Mouse (Mus musculus) forebrain, embryonic 16.5 days (tissue): ENCODE measurements around the gene Tmem41b. TPM values are rescaled to one million over a fixed set of nuclear protein-coding genes. Genes with fewer than 3 reads are reported as not detected.
"Not testable (repeated sequence)": the region's sequence is repeated elsewhere in the genome, so short reads cannot be mapped to it uniquely, and the experiment has no call there.

ENCODE experiments used
- ATAC-seq: fragments of 200-750 bp; cut with Nextera tagmentation; 2 replicates; pipeline ENCODE4 v1.8.0; 2017; ENCODE audit warnings: mild to moderate bottlenecking, moderate library complexity
- H3K27ac ChIP-seq: fragments of 300-500 bp; sonication (generic); 2 replicates; pipeline ENCODE4 v1.5.1; 2014; ENCODE audit warnings: low read length, control low read depth
- H3K27me3 ChIP-seq: fragments of 300-500 bp; sonication (generic); replicated peaks from 2 replicates; pipeline ENCODE4 v1.6.1; 2014; ENCODE audit warnings: low read length; ENCODE audit not compliant: control insufficient read depth, insufficient read depth
- H3K36me3 ChIP-seq: fragments of 300-500 bp; sonication (generic); 2 replicates; pipeline ENCODE4 v1.6.1; 2014; ENCODE audit not compliant: control insufficient read depth, insufficient read depth
- H3K4me1 ChIP-seq: fragments of 300-500 bp; sonication (generic); replicated peaks from 2 replicates; pipeline ENCODE4 v1.6.1; 2014; ENCODE audit warnings: low read length; ENCODE audit not compliant: control insufficient read depth, insufficient read depth
- H3K4me2 ChIP-seq: fragments of 300-500 bp; sonication (generic); 2 replicates; pipeline ENCODE4 v1.6.1; 2014; ENCODE audit warnings: mild to moderate bottlenecking, low read length, control low read depth
- H3K4me3 ChIP-seq: fragments of 300-500 bp; sonication (generic); replicated peaks from 2 replicates; pipeline ENCODE4 v1.5.1; 2014; ENCODE audit warnings: mild to moderate bottlenecking, low read length, control low read depth
- H3K9ac ChIP-seq: fragments of 300-500 bp; sonication (generic); replicated peaks from 2 replicates; pipeline ENCODE4 v1.6.1; 2014; ENCODE audit warnings: low read depth, low read length, control low read depth
- H3K9me3 ChIP-seq: fragments of 300-500 bp; sonication (generic); 2 replicates; pipeline ENCODE4 v1.6.1; 2016; ENCODE audit warnings: low read length; ENCODE audit not compliant: control insufficient read depth
- WGBS: fragments of 180-500 bp; shearing (Covaris S2); extraction: QIAGEN DNeasy Blood & Tissue Kit; methylation state at CpG from one replicate; pipeline ENCODE4 v1.1.7; 2014; 5-methylcytosine and 5-hydroxymethylcytosine counted together
- polyA plus RNA-seq: library from polyadenylated mRNA; unstranded; fragments of >200 nt; fragmentation: Nextera tagmentation; extraction: Ambion mirVana; gene quantifications from 2 replicates; pipeline ENCODE4 v1.2.1, GENCODE M21; 2015

Gene Tmem41b
- polyA plus RNA-seq, 1 experiment from 2014 or later, result 68.4 TPM

- under 1% methylated on average over 43 of the region's 43 CpGs for whole genome bisulfite sequencing
- H3K4me1 ChIP-seq, result peaks cover 14% of the 10 kb centered on the region
- H3K36me3 ChIP-seq, result peaks cover 5% of the 10 kb centered on the region; the same call in 1 of the 2 replicates
- no peaks in the 10 kb centered on the region for H3K9me3 ChIP-seq
- H3K4me2 ChIP-seq, result peak overlapping the region; percentile 81
- H3K9ac ChIP-seq, result peak overlapping the region; percentile 65
- peak overlapping the region; percentile 73 for H3K4me3 ChIP-seq
- no peaks in the 10 kb centered on the region for H3K27me3 ChIP-seq
- peak overlapping the region; percentile 88 for H3K27ac ChIP-seq
- ATAC-seq, result peak; percentile 98
These were observed 528 bp downstream of the Tmem41b start for GRCm38 (mm10) chr7:109986133-109986669.

GRCm38 (mm10) chr7:109985661-109986132 is 1.0 kb downstream of the Tmem41b start:
- peak overlapping the region; percentile 65 for H3K9ac ChIP-seq
- H3K4me1 ChIP-seq, result peaks cover 14% of the 10 kb centered on the region
- peaks cover 5% of the 10 kb centered on the region; the same call in 1 of the 2 replicates for H3K36me3 ChIP-seq
- under 1% methylated on average over 27 of the region's 27 CpGs for WGBS
- no peaks in the 10 kb centered on the region for H3K27me3 ChIP-seq
- ATAC-seq, result peak; percentile 39
- H3K4me2 ChIP-seq, result peak overlapping the region; percentile 81
- H3K9me3 ChIP-seq, result no peaks in the 10 kb centered on the region
- peak overlapping the region; percentile 73 for H3K4me3 ChIP-seq
- H3K27ac ChIP-seq, result peak overlapping the region; percentile 45

GRCm38 (mm10) chr7:109984608-109985007 is 2.1 kb downstream of the Tmem41b start:
- not testable (repeated sequence) for H3K27me3 ChIP-seq, H3K9me3 ChIP-seq, H3K4me3 ChIP-seq, H3K27ac ChIP-seq, H3K36me3 ChIP-seq, H3K4me2 ChIP-seq, H3K9ac ChIP-seq, ATAC-seq
- peaks cover 14% of the 10 kb centered on the region for H3K4me1 ChIP-seq
- WGBS, result 75% methylated on average over 5 of the region's 5 CpGs

GRCm38 (mm10) chr7:109977131-109977530 is 9.6 kb downstream of the Tmem41b start:
- not testable (repeated sequence) for H3K9ac ChIP-seq, H3K9me3 ChIP-seq, H3K27me3 ChIP-seq, H3K4me2 ChIP-seq, H3K4me1 ChIP-seq, H3K4me3 ChIP-seq, ATAC-seq, H3K27ac ChIP-seq
- 80% methylated on average over 5 of the region's 5 CpGs for WGBS
- peaks cover 13% of the 10 kb centered on the region for H3K36me3 ChIP-seq

- peaks cover 7% of the 10 kb centered on the region for H3K36me3 ChIP-seq
- no peak overlapping the region for H3K9ac ChIP-seq
- no peaks in the 10 kb centered on the region for H3K9me3 ChIP-seq
- no peak overlapping the region for H3K4me2 ChIP-seq
- 91% methylated on average over 6 of the region's 6 CpGs for WGBS
- no peak overlapping the region for H3K4me3 ChIP-seq
- ATAC-seq, result no peak
- no peaks in the 10 kb centered on the region for H3K4me1 ChIP-seq
- no peak overlapping the region for H3K27ac ChIP-seq
- no peaks in the 10 kb centered on the region for H3K27me3 ChIP-seq
These were observed 10.6 kb downstream of the Tmem41b start for GRCm38 (mm10) chr7:109975966-109976715.

GRCm38 (mm10) chr7:109969542-109969941 is 17.2 kb downstream of the Tmem41b start:
- Histone ChIP-seq H3K9me3 (no peaks in the 10 kb centered on the region), H3K9ac (no peak overlapping the region), H3K4me3 (no peak overlapping the region), H3K27me3 (no peaks in the 10 kb centered on the region), H3K4me2 (no peak overlapping the region), H3K4me1 (peaks cover 20% of the 10 kb centered on the region), H3K36me3 (0 out of 2 replicates have a peak, but pooled peaks cover 3% of the 10 kb centered on the region), H3K27ac (peak overlapping the region; percentile 88)
- no peak for ATAC-seq

GRCm38 (mm10) chr7:109968924-109969450 is 17.7 kb downstream of the Tmem41b start:
- Histone ChIP-seq H3K4me1 (peaks cover 20% of the 10 kb centered on the region), H3K27me3 (no peaks in the 10 kb centered on the region), H3K9me3 (no peaks in the 10 kb centered on the region), H3K4me2 (no peak overlapping the region), H3K4me3 (no peak overlapping the region), H3K9ac (no peak overlapping the region), H3K27ac (peak overlapping the region; percentile 88), H3K36me3 (0 out of 2 replicates have a peak, but pooled peaks cover 3% of the 10 kb centered on the region)
- WGBS, result 0% methylated on average over 2 of the region's 2 CpGs
- peak; percentile 88 for ATAC-seq

GRCm38 (mm10) chr7:109967805-109968579 is 18.7 kb downstream of the Tmem41b start:
- 0 out of 2 replicates have a peak, but pooled peaks cover 3% of the 10 kb centered on the region for H3K36me3 ChIP-seq
- no peak overlapping the region for H3K9ac ChIP-seq
- peaks cover 20% of the 10 kb centered on the region for H3K4me1 ChIP-seq
- ATAC-seq, result peak; percentile 81
- H3K4me2 ChIP-seq, result no peak overlapping the region
- no peaks in the 10 kb centered on the region for H3K27me3 ChIP-seq
- 20% methylated on average over 11 of the region's 11 CpGs for WGBS
- H3K9me3 ChIP-seq, result no peaks in the 10 kb centered on the region; the same call in 1 of the 2 replicates
- no peak overlapping the region for H3K4me3 ChIP-seq
- peak overlapping the region; percentile 78 for H3K27ac ChIP-seq

- no peak overlapping the region for H3K9ac ChIP-seq
- no peak overlapping the region for H3K27ac ChIP-seq
- ATAC-seq, result no peak
- no peaks in the 10 kb centered on the region; the same call in 1 of the 2 replicates for H3K9me3 ChIP-seq
- H3K27me3 ChIP-seq, result no peaks in the 10 kb centered on the region
- no peak overlapping the region for H3K4me3 ChIP-seq
- H3K4me2 ChIP-seq, result no peak overlapping the region
- H3K36me3 ChIP-seq, result no peaks in the 10 kb centered on the region
- H3K4me1 ChIP-seq, result peaks cover 24% of the 10 kb centered on the region
These were observed 21.1 kb downstream of the Tmem41b start for GRCm38 (mm10) chr7:109965658-109966057.
